Mouse (Mus musculus): ENCODE data around the gene Tsen54. TPM values are rescaled to one million over a fixed set of nuclear protein-coding genes. Genes with fewer than 3 reads are reported as not detected.

The Tsen54 gene
- polyA plus RNA-seq, 1 experiment from 2014 or later: 18.2 TPM

DNA sequence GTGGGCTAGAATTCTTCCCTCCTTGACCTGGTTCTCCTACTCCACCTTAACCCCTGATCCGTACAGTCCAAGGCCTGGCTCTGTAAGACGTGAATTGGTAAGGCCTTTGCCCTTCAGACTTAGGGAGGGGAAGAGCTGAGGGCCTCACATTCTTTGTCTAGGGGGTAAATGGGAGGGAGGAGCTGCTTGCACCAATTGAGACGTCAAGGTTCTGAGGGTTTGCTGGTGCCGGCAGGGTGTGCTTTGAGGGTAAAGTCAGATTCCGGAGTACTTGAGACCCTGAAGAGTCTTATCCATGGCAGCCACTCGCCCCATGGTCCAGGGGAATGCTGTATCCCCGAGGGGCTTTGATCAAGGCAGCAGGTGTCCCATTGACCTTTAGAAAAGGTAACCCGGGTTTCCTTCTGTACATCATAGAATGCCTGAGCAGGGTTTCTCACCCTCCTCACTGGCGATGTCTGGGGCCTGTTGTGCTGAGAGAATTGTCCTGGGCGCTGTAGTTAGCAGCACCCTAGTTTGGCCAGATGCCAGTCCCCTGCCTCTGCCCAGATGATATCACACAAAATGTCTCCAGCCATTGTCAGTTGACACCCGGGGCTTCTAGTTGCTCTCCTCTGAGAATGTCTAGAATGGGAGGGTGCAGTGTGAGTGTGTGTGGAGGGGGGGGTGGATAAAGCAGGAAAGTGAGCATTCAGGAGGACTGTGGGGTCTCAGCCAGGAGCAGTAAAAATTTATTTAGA, 22.3 kb downstream of the Tsen54 start:
- Histone ChIP-seq H3K27ac (ENCODE audit: low read length) (peak overlapping the region; percentile 90), H3K4me3 (ENCODE audit: low read depth, low read length) (no peak overlapping the region), H3K36me3 (ENCODE audit: insufficient read depth, low read length) (no peaks in the 10 kb centered on the region), H3K4me2 (replicated peaks; ENCODE audit: low read depth, low read length) (no peak overlapping the region), H3K9ac (replicated peaks; ENCODE audit: low read depth) (no peak overlapping the region), H3K27me3 (replicated peaks; ENCODE audit: insufficient read depth, low read length) (no peaks in the 10 kb centered on the region), H3K4me1 (ENCODE audit: insufficient read depth, low read depth, low read length) (peaks cover 31% of the 10 kb centered on the region), H3K9me3 (ENCODE audit: low read length) (no peaks in the 10 kb centered on the region)
- TF ChIP-seq EP300 (IDR thresholded peaks at IDR 0.05): peak; percentile 94
- TF ChIP-seq CTCF (IDR thresholded peaks at IDR 0.05): no peak
- 43% methylated on average over 11 of the region's 11 CpGs for WGBS
- ATAC-seq (peak; percentile 73), DNase-seq (ENCODE audit: low spot score) (peak; percentile 91)

DNA sequence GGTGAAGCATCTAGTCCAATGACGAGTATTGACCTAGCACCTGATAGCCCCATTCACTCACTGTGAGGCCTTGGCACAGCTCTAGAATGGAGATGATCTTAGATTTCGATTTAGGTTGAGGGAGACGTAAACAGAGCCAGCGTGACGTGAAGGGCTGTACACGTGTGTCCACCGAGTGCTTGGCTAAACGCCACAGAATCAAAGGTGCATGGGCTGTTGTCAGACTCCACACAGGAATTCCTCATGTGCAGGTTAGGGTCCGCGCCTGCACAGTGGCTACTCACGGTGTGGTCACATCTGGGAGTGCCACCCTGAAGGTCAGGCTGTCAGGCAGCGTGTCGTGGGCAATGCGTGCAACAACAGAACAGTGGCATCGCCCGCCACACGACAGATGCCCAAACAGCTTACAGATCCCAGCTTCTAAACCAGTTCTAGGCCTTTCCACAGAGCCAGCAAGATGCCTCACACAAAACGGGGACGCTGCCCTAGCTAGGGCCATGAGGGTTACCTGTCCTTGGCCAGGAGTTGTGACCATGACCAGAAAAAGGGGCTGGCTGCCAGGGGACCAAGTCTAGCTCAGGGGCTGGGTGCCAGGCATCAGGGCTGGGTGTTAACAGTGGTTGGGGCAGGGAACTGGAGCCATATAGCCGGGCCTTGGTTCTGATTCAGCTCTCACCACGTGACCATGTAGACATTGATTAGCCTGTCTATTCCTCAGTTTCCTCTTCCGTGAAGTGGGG, 23.3 kb downstream of the Tsen54 start:
- Histone ChIP-seq H3K9me3 (ENCODE audit: low read length) (no peaks in the 10 kb centered on the region), H3K9ac (replicated peaks; ENCODE audit: low read depth) (no peak overlapping the region), H3K27me3 (replicated peaks; ENCODE audit: insufficient read depth, low read length) (no peaks in the 10 kb centered on the region), H3K36me3 (ENCODE audit: insufficient read depth, low read length) (no peaks in the 10 kb centered on the region), H3K4me1 (ENCODE audit: insufficient read depth, low read depth, low read length) (peaks cover 29% of the 10 kb centered on the region), H3K4me2 (replicated peaks; ENCODE audit: low read depth, low read length) (no peak overlapping the region), H3K4me3 (ENCODE audit: low read depth, low read length) (no peak overlapping the region), H3K27ac (ENCODE audit: low read length) (peak overlapping the region; percentile 90)
- no peak for DNase-seq (ENCODE audit: low spot score)
- WGBS: 66% methylated on average over 22 of the region's 22 CpGs
- TF ChIP-seq CTCF (IDR thresholded peaks at IDR 0.05): no peak
- no peak for TF ChIP-seq EP300 (IDR thresholded peaks at IDR 0.05)
- no peak for ATAC-seq

DNA sequence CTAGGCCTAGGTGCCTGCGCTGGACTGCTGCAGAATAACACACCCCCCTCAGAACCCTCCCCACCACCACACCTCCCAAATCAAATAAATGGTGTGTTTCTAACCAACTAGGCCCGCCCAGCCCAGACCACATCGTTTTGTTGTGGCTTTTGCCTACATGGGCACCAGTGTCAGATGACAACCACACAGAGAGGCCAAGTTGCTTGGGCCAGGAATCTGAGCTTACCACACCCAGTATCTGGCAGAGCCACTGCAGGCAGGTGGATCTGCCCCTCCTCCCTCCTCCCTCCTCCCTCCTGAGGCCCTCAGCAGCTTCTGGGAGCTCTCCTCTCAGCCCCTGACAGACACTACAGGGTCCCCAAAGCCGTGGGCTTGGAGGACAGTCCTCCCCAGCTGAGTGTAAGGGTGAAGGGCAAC, 24.4 kb downstream of the Tsen54 start:
- DNase-seq (ENCODE audit: low spot score): peak; percentile 74

DNA sequence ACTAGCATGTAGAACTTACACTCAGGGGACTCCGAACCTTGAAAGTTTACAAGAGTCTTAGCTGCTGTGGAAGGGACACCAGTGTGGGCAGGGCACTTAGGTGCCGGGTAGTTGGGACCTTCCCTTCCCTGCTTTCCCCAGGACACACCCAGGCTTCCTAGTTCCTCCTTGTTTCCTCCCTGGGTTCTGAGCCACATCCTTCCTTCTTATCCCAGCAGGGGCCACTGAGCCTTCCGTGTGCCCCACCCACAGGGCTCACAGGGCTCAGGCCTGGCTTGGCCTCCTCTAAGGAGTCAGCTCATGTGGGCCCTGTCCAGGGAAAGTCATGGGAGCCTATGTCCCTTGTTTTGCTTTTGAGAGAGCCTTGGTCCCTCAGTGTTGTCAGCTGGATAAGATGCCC, 25.2 kb downstream of the Tsen54 start:
- Histone ChIP-seq H3K4me3 (ENCODE audit: low read depth, low read length) (no peak overlapping the region), H3K27me3 (replicated peaks; ENCODE audit: insufficient read depth, low read length) (no peaks in the 10 kb centered on the region), H3K9me3 (ENCODE audit: low read length) (no peaks in the 10 kb centered on the region), H3K27ac (ENCODE audit: low read length) (peak overlapping the region; percentile 90), H3K4me1 (ENCODE audit: insufficient read depth, low read depth, low read length) (peaks cover 25% of the 10 kb centered on the region), H3K36me3 (ENCODE audit: insufficient read depth, low read length) (no peaks in the 10 kb centered on the region), H3K4me2 (replicated peaks; ENCODE audit: low read depth, low read length) (no peak overlapping the region), H3K9ac (replicated peaks; ENCODE audit: low read depth) (no peak overlapping the region)
- DNase-seq (ENCODE audit: low spot score): no peak
- WGBS: 25% methylated on average over 3 of the region's 3 CpGs
- no peak for ATAC-seq
- no peak for TF ChIP-seq CTCF (IDR thresholded peaks at IDR 0.05)
- no peak for TF ChIP-seq EP300 (IDR thresholded peaks at IDR 0.05)

More for the DNA sequence above, 24.4 kb downstream of the Tsen54 start:
- no peak overlapping the region for H3K4me3 ChIP-seq (ENCODE audit: low read depth, low read length)
- H3K9ac ChIP-seq (replicated peaks; ENCODE audit: low read depth): no peak overlapping the region
- H3K36me3 ChIP-seq (ENCODE audit: insufficient read depth, low read length): no peaks in the 10 kb centered on the region
- H3K27me3 ChIP-seq (replicated peaks; ENCODE audit: insufficient read depth, low read length): no peaks in the 10 kb centered on the region
- H3K9me3 ChIP-seq (ENCODE audit: low read length): no peaks in the 10 kb centered on the region
- no peak for TF ChIP-seq CTCF (IDR thresholded peaks at IDR 0.05)
- TF ChIP-seq EP300 (IDR thresholded peaks at IDR 0.05): no peak
- H3K4me1 ChIP-seq (ENCODE audit: insufficient read depth, low read depth, low read length): peaks cover 24% of the 10 kb centered on the region
- ATAC-seq: peak; percentile 53
- WGBS: 35% methylated on average over 4 of the region's 4 CpGs
- peak overlapping the region; percentile 90 for H3K27ac ChIP-seq (ENCODE audit: low read length)
- no peak overlapping the region for H3K4me2 ChIP-seq (replicated peaks; ENCODE audit: low read depth, low read length)

DNA sequence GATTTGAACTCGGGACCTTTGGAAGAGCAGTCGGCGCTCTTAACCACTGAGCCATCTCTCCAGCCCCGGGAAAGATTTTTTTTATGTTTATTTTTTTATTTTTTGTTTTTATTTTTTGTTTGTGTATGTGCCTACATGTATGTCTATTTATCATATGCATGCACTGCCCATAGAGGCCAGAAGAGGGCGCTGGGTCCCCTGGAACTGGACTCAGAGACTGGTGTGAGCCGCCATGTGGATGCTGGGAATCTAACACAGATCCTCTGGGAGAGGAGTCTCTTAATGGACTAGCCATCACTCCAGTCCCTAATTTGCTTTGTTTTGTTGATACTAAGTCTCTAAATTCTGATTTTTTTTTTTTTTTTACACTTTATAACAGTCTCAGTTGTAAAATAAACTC, 26.5 kb downstream of the Tsen54 start:
- ATAC-seq (no peak), DNase-seq (ENCODE audit: low spot score) (no peak)
- Histone ChIP-seq H3K27me3 (replicated peaks; ENCODE audit: insufficient read depth, low read length) (no peaks in the 10 kb centered on the region), H3K4me2 (replicated peaks; ENCODE audit: low read depth, low read length) (no peak overlapping the region), H3K36me3 (ENCODE audit: insufficient read depth, low read length) (peaks cover 8% of the 10 kb centered on the region), H3K9me3 (ENCODE audit: low read length) (no peaks in the 10 kb centered on the region), H3K4me3 (ENCODE audit: low read depth, low read length) (no peak overlapping the region), H3K4me1 (ENCODE audit: insufficient read depth, low read depth, low read length) (peaks cover 25% of the 10 kb centered on the region), H3K27ac (ENCODE audit: low read length) (peak overlapping the region; percentile 84), H3K9ac (replicated peaks; ENCODE audit: low read depth) (no peak overlapping the region)
- TF ChIP-seq CTCF (IDR thresholded peaks at IDR 0.05) (peak; percentile 41), EP300 (IDR thresholded peaks at IDR 0.05) (no peak)
- WGBS: 83% methylated on average over 6 of the region's 6 CpGs

DNA sequence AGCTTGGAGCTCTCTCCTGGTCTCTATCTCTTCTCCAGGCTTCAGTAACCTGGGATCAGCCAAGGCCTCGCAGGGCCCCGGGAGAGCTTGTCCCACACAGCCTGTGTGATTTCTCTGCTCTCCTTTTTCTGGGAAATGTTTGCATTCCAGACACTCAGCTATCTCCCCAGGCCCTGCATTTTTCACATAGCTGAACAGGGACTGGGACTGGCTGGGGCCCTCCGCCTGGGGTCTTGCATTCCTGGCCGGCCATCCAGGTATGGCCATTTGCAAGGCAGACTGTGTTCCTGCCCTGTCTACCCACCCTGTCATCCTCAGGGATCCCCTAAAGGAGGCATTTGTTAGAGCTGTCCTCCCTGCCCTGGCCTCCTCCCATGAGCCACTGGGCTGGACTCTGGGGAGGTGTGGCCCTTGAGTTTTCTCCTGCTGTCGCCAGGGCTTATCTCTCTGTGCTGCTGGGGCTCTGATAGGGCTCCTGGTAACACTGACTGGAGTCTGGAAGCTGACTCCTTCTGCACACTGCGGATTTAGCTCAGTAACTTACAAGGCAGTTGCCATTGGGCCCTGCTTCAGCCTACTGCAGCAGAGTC, 27.5 kb downstream of the Tsen54 start:
- Histone ChIP-seq H3K36me3 (ENCODE audit: insufficient read depth, low read length) (peaks cover 12% of the 10 kb centered on the region), H3K9ac (replicated peaks; ENCODE audit: low read depth) (no peak overlapping the region), H3K27ac (ENCODE audit: low read length) (peak overlapping the region; percentile 84), H3K4me2 (replicated peaks; ENCODE audit: low read depth, low read length) (no peak overlapping the region), H3K27me3 (replicated peaks; ENCODE audit: insufficient read depth, low read length) (no peaks in the 10 kb centered on the region), H3K9me3 (ENCODE audit: low read length) (no peaks in the 10 kb centered on the region), H3K4me3 (ENCODE audit: low read depth, low read length) (no peak overlapping the region), H3K4me1 (ENCODE audit: insufficient read depth, low read depth, low read length) (peaks cover 25% of the 10 kb centered on the region)
- WGBS: 13% methylated on average over 6 of the region's 6 CpGs
- ATAC-seq: peak; percentile 62
- TF ChIP-seq CTCF (IDR thresholded peaks at IDR 0.05) (no peak), EP300 (IDR thresholded peaks at IDR 0.05) (peak; percentile 94)
- DNase-seq (ENCODE audit: low spot score): peak; percentile 72

Measured in lung, postnatal 0 days (tissue).